17 mouse cellular contexts compared by ENCODE assay signal in genomic region chr15:101201414-101201813, GRCm38 (mm10).
DNase-seq lines count a peak whose midpoint lies in the region; ATAC-seq lines count a peak whose summit lies in the region.
"Had no signal": no experiment of that assay in that cellular context is flagged by ENCODE, and none has a peak within 500 bp of the region (broad histone marks: within the 10 kb centered on the region; RNA-seq: fewer than 3 reads in every experiment).

No protein-coding gene starts in this region.

- no peak for DNase-seq in cerebellum, postnatal 4 days (ENCODE audit: low spot score in 2 of 2)
- DNase-seq in cerebellum, adult 9-10 months = peak; percentile 85
- DNase-seq in cerebellum, postnatal 25 days = peak; percentile 76 to 85
- DNase-seq in layer of hippocampus, adult 9-10 months (ENCODE audit: low spot score) = no peak
- no peak for DNase-seq in right cerebral cortex, postnatal 10 days (ENCODE audit: low spot score in 2 of 2)
- DNase-seq in testis, postnatal 10 days (ENCODE audit: low spot score) = no peak
- DNase-seq: adrenal gland, postnatal 10 days; B cell, adult 2 months; forebrain, postnatal 0 days; gastrocnemius, adult 2 months; heart, adult 18-20 months; kidney, adult 11 months; kidney, adult 9 months had no signal

- peak; percentile 49 for ATAC-seq in cerebellum, adult (ENCODE audit: insufficient number of reproducible peaks, low FRiP score, low TSS enrichment)
- ATAC-seq: CD4-positive, CD25-positive, alpha-beta regulatory T cell, adult 4 months; forebrain, embryonic 13.5 days; forebrain, postnatal 0 days; hindbrain, postnatal 0 days had no signal

Comparison
In these comparisons a context has a peak if more than half of its experiments do, and no peak if none do; other contexts are left out.
1. DNase-seq: peak in cerebellum, adult 9-10 months (single experiment) and cerebellum, postnatal 25 days (2 of 2); none in cerebellum, postnatal 4 days (0 of 2), layer of hippocampus, adult 9-10 months (single experiment), right cerebral cortex, postnatal 10 days (0 of 2) and testis, postnatal 10 days (single experiment).